Mouse (Mus musculus) limb, embryonic 11.5 days (tissue): ENCODE measurements around the gene Retreg2. TPM values are rescaled to one million over a fixed set of nuclear protein-coding genes. Genes with fewer than 3 reads are reported as not detected.

Experiments
- ATAC-seq: fragments of 200-750 bp; cut with Nextera tagmentation; 2 replicates; pipeline ENCODE4 v1.8.0; 2017; ENCODE audit warnings: low read depth; ENCODE audit not compliant: insufficient number of reproducible peaks, low FRiP score, low TSS enrichment
- DNase-seq: peaks from one replicate; pipeline ENCODE4 v3.0.0-alpha.2; 2015; ENCODE audit warnings: low spot score
- H3K27ac ChIP-seq: fragments of 300-500 bp; sonication (generic); replicated peaks from 2 replicates; pipeline ENCODE4 v1.5.1; 2014; ENCODE audit warnings: low read depth, mild to moderate bottlenecking, low read length
- H3K27me3 ChIP-seq: fragments of 300-500 bp; sonication (generic); 2 replicates; pipeline ENCODE4 v1.6.1; 2014; ENCODE audit warnings: mild to moderate bottlenecking, low read length, mixed read lengths; ENCODE audit not compliant: control insufficient read depth, insufficient read depth
- H3K36me3 ChIP-seq: fragments of 300-500 bp; sonication (generic); 2 replicates; pipeline ENCODE4 v1.6.1; 2014; ENCODE audit warnings: mild to moderate bottlenecking, low read length, moderate library complexity, mixed read lengths; ENCODE audit not compliant: control insufficient read depth, insufficient read depth
- H3K4me1 ChIP-seq: fragments of 300-500 bp; sonication (generic); 2 replicates; pipeline ENCODE4 v1.6.1; 2014; ENCODE audit warnings: low read length, mixed read lengths; ENCODE audit not compliant: control insufficient read depth, insufficient read depth
- H3K4me2 ChIP-seq: fragments of 300-500 bp; sonication (generic); 2 replicates; pipeline ENCODE4 v1.6.1; 2014; ENCODE audit warnings: low read depth, mild to moderate bottlenecking, moderate library complexity; ENCODE audit not compliant: severe bottlenecking
- H3K4me3 ChIP-seq: fragments of 300-500 bp; sonication (generic); 2 replicates; pipeline ENCODE4 v1.5.1; 2014; ENCODE audit warnings: low read depth, low read length
- H3K9ac ChIP-seq: fragments of 300-500 bp; sonication (generic); 2 replicates; pipeline ENCODE4 v1.6.1; 2014; ENCODE audit warnings: mild to moderate bottlenecking, low read length
- H3K9me3 ChIP-seq: fragments of 300-500 bp; sonication (generic); 2 replicates; pipeline ENCODE4 v1.6.1; 2016; ENCODE audit warnings: low read length; ENCODE audit not compliant: control insufficient read depth
- WGBS: fragments of 180-500 bp; shearing (Covaris S2); extraction: QIAGEN DNeasy Blood & Tissue Kit; methylation state at CpG from one replicate; pipeline ENCODE4 v1.1.7; 2014; 5-methylcytosine and 5-hydroxymethylcytosine counted together
- polyA plus RNA-seq: library from polyadenylated mRNA; unstranded; fragments of >200 nt; fragmentation: Nextera tagmentation; extraction: Ambion mirVana; gene quantifications from 2 replicates; pipeline ENCODE4 v1.2.1, GENCODE M21; 2014

Gene Retreg2
- polyA plus RNA-seq, 1 experiment from 2014 or later = 30.4 TPM

- 54% methylated on average over 3 of the region's 3 CpGs for WGBS
- H3K27ac ChIP-seq = no peak overlapping the region
- peaks cover 7% of the 10 kb centered on the region; the same call in 1 of the 2 replicates for H3K36me3 ChIP-seq
These were observed 5.8 kb upstream of the Retreg2 start for GRCm38 (mm10) chr1:75136730-75137129.

GRCm38 (mm10) chr1:75138448-75138847, 4.1 kb upstream of the Retreg2 start:
- DNase-seq = no peak
- no peak for ATAC-seq
- H3K36me3 ChIP-seq = peaks cover 7% of the 10 kb centered on the region; the same call in 1 of the 2 replicates
- no peak overlapping the region for H3K4me2 ChIP-seq
- no peak overlapping the region for H3K9ac ChIP-seq
- WGBS = 95% methylated on average over 2 of the region's 2 CpGs
- H3K4me3 ChIP-seq = no peak overlapping the region
- no peak overlapping the region for H3K27ac ChIP-seq
- H3K27me3 ChIP-seq = no peaks in the 10 kb centered on the region
- peaks cover 7% of the 10 kb centered on the region for H3K4me1 ChIP-seq
- no peaks in the 10 kb centered on the region for H3K9me3 ChIP-seq

More at GRCm38 (mm10) chr1:75136730-75137129, 5.8 kb upstream of the Retreg2 start:
- Histone ChIP-seq H3K9ac (no peak overlapping the region), H3K4me1 (peaks cover 5% of the 10 kb centered on the region; the same call in 1 of the 2 replicates), H3K4me2 (no peak overlapping the region), H3K27me3 (no peaks in the 10 kb centered on the region), H3K4me3 (no peak overlapping the region), H3K9me3 (no peaks in the 10 kb centered on the region)
- ATAC-seq (no peak), DNase-seq (no peak)

DNA sequence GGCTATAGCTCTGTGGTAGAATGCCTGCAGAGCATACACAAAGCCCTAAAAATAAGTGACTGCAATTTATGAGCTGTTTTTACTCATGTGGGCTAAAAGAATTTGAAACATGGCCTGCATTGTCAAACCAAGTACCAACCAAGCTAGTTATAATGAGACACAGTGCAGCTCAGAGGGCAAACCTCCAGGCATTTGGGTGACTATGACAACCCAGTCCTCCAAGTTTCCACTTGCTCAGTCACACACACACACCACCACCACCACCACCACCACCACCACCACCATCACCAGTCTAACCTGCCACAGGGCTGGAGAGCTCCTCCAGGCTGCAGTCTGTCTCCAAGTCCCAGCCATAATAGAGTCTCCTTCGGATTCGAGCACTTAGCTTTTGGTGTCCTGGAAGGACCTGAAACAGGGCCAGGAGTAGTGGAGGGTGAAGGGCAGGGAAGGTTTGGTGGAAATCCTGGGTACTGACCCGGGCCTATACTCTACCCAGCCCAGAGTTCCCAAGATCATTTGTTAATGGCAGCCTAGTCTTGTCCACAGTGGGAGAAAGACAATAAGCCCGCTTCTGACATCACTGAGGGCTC, 1.9 kb upstream of the Retreg2 start:
- H3K27ac ChIP-seq = no peak overlapping the region
- ATAC-seq (no peak), DNase-seq (no peak)
- H3K9ac ChIP-seq = peak overlapping the region; percentile 73
- no peaks in the 10 kb centered on the region for H3K27me3 ChIP-seq
- peak overlapping the region; percentile 73 for H3K4me3 ChIP-seq
- 63% methylated on average over 4 of the region's 4 CpGs for WGBS
- H3K4me1 ChIP-seq = peaks cover 7% of the 10 kb centered on the region
- peak overlapping the region; percentile 93 for H3K4me2 ChIP-seq
- H3K36me3 ChIP-seq = peaks cover 9% of the 10 kb centered on the region; the same call in 1 of the 2 replicates
- H3K9me3 ChIP-seq = no peaks in the 10 kb centered on the region

DNA sequence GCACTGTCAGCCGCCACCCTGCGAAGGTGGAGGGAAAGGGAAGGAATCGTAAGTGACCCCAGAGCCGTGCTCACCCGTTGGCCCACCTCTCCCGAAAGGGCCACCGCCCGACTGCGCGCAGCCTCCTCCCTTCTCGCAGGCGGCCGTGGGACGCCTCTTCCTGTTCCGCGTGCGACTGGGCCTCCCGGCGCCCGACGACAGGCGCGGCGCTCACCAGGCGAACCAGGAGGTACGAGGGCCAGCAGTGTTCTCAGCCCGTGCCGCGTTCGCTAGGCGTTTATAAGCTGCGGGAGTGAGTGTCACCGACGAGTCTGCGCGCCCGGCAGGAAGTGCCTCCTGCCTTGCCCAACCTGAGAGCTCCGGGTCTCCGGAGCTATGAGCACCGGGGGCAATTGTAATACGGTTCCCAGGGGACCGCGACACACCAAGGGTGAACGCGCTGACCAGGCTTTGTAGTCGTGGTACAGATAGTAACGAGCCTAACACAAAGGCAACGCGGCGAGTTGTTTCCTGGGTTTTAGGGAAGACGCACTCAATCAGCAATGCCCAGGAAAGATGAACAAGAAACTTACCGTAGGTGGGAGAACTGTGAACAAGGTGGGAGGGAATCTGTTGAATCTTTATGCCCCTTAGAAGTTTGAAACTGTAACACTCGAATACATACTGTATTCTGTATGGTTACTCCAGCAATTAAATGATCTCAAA, 940 bp upstream of the Retreg2 start:
- Histone ChIP-seq H3K9ac (peak overlapping the region; percentile 73), H3K4me2 (peak overlapping the region; percentile 93), H3K36me3 (peaks cover 7% of the 10 kb centered on the region), H3K9me3 (no peaks in the 10 kb centered on the region), H3K27ac (no peak overlapping the region), H3K4me1 (peaks cover 7% of the 10 kb centered on the region), H3K27me3 (no peaks in the 10 kb centered on the region), H3K4me3 (peak overlapping the region; percentile 73)
- under 1% methylated on average over 53 of the region's 53 CpGs for WGBS
- DNase-seq (peak; percentile 63), ATAC-seq (0 out of 2 replicates have a peak, but pooled peaks have one; percentile 15)

GRCm38 (mm10) chr1:75145589-75145988, 3.0 kb downstream of the Retreg2 start:
- Histone ChIP-seq H3K4me2 (no peak overlapping the region), H3K4me1 (peaks cover 7% of the 10 kb centered on the region), H3K9me3 (no peaks in the 10 kb centered on the region), H3K4me3 (no peak overlapping the region), H3K27me3 (no peaks in the 10 kb centered on the region), H3K27ac (no peak overlapping the region), H3K36me3 (peaks cover 12% of the 10 kb centered on the region), H3K9ac (no peak overlapping the region)
- WGBS = 88% methylated on average over 3 of the region's 3 CpGs
- DNase-seq (no peak), ATAC-seq (no peak)

GRCm38 (mm10) chr1:75147411-75148135, 5.0 kb downstream of the Retreg2 start:
- ATAC-seq (no peak), DNase-seq (no peak)
- Histone ChIP-seq H3K4me3 (no peak overlapping the region), H3K27me3 (no peaks in the 10 kb centered on the region), H3K4me2 (no peak overlapping the region), H3K4me1 (peaks cover 2% of the 10 kb centered on the region; the same call in 1 of the 2 replicates), H3K9me3 (no peaks in the 10 kb centered on the region), H3K27ac (no peak overlapping the region), H3K9ac (no peak overlapping the region), H3K36me3 (peaks cover 12% of the 10 kb centered on the region)
- 77% methylated on average over 7 of the region's 7 CpGs for WGBS

DNA sequence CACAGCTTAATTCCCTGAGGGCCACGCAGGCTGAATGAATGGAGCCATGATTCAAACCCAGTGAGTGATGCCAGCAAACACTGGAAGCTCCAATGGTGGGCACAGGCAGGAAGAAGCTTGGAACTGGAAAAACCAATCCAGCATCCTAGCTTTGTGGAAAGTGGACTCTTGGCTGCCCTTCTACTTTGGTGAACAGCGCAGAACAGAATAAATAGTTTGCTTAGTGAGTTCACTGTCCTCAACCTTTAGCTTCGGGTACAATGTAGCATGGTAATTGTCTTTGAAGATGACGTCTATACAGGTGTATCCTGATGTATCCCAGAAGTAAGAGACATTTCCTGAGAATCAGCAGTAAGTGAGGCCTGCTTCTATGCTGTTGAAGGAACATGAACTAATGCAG, 6.1 kb downstream of the Retreg2 start:
- no peaks in the 10 kb centered on the region for H3K27me3 ChIP-seq
- H3K9ac ChIP-seq = no peak overlapping the region
- ATAC-seq = no peak
- peaks cover 12% of the 10 kb centered on the region for H3K36me3 ChIP-seq
- H3K9me3 ChIP-seq = no peaks in the 10 kb centered on the region
- no peak overlapping the region for H3K27ac ChIP-seq
- no peak for DNase-seq
- H3K4me1 ChIP-seq = no peaks in the 10 kb centered on the region
- WGBS = 89% methylated on average over 4 of the region's 4 CpGs
- no peak overlapping the region for H3K4me3 ChIP-seq
- no peak overlapping the region for H3K4me2 ChIP-seq

- 68% methylated on average over 3 of the region's 3 CpGs for WGBS
- H3K27me3 ChIP-seq = no peaks in the 10 kb centered on the region
- H3K9me3 ChIP-seq = no peaks in the 10 kb centered on the region
- no peaks in the 10 kb centered on the region for H3K36me3 ChIP-seq
- H3K27ac ChIP-seq = no peak overlapping the region
- no peak overlapping the region for H3K9ac ChIP-seq
- DNase-seq (no peak), ATAC-seq (no peak)
- no peak overlapping the region for H3K4me3 ChIP-seq
- no peak overlapping the region for H3K4me2 ChIP-seq
- H3K4me1 ChIP-seq = no peaks in the 10 kb centered on the region
These were observed 13.3 kb downstream of the Retreg2 start for GRCm38 (mm10) chr1:75155837-75156236.
